Mouse (Mus musculus) bone marrow, adult 2 months (tissue): Measurements from ENCODE around the gene Col6a1.

Source experiments
- CTCF ChIP-seq: fragments of 200-500 bp; IDR thresholded peaks from 2 replicates; pipeline ENCODE4 v1.5.1; 2011; ENCODE audit warnings: low read length, control low read depth; ENCODE audit not compliant: control insufficient read depth, insufficient read depth
- POLR2A ChIP-seq: fragments of 200-500 bp; IDR thresholded peaks from 2 replicates; pipeline ENCODE4 v1.6.1; 2011; ENCODE audit warnings: low read depth, mild to moderate bottlenecking, control low read depth, low read length, borderline replicate concordance; ENCODE audit not compliant: control insufficient read depth

DNA sequence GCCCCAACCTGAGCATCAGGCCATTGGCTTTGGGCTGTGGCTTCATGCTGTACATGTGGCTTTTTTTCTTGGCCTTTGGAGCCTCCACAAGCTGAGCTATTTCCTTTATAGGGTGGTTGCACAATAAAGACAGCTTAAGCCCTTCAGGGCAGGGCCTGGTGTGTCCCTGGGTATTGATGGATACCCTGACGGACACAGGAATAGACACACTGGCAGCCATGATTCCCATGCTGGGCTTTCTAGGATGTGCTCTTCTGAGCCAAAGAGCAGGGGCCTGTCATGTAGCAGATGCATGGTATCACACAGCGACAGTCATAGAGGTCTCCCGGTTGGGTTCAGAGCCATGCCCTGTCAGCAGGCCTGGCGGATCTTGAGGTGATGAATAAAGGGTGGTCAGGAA, 898 bp upstream of the Col6a1 start:
- TF ChIP-seq CTCF (no peak), POLR2A (no peak)
